Mouse (Mus musculus) testis, adult 2 months (tissue): ENCODE measurements at regions not wholly inside any gene's neighbourhood (a gene's known extent, or its start where the extent isn't known, plus 50 kb on each side); places are given as distances from the start of the nearest gene placed in this dataset.

Experiments
- H3K27ac ChIP-seq: fragments of 200-500 bp; 2 replicates; pipeline ENCODE4 v1.5.1; 2012; ENCODE audit warnings: low read depth, low read length; ENCODE audit not compliant: control insufficient read depth, insufficient read depth
- H3K27me3 ChIP-seq: fragments of 200-500 bp; 2 replicates; pipeline ENCODE4 v1.6.1; 2012; ENCODE audit warnings: mild to moderate bottlenecking, low read length, moderate library complexity; ENCODE audit not compliant: control insufficient read depth, insufficient read depth
- H3K36me3 ChIP-seq: fragments of 200-500 bp; 2 replicates; pipeline ENCODE4 v1.6.1; 2012; ENCODE audit warnings: mild to moderate bottlenecking, low read length; ENCODE audit not compliant: control insufficient read depth, insufficient read depth
- H3K4me1 ChIP-seq: fragments of 200-500 bp; 2 replicates; pipeline ENCODE4 v1.6.1; 2012; ENCODE audit warnings: low read length; ENCODE audit not compliant: control insufficient read depth, insufficient read depth
- H3K4me3 ChIP-seq: fragments of 200-500 bp; 2 replicates; pipeline ENCODE4 v1.5.1; 2012; ENCODE audit warnings: low read depth, mild to moderate bottlenecking, low read length, moderate library complexity, mixed read lengths; ENCODE audit not compliant: control insufficient read depth
- CTCF ChIP-seq: fragments of 200-500 bp; IDR thresholded peaks from 2 replicates; pipeline ENCODE4 v1.5.1; 2012; ENCODE audit warnings: low read depth, mild to moderate bottlenecking, inconsistent platforms, low read length, moderate library complexity; ENCODE audit not compliant: control insufficient read depth, insufficient read depth, insufficient replicate concordance
- POLR2A ChIP-seq: fragments of 200-500 bp; IDR thresholded peaks from 2 replicates; pipeline ENCODE4 v1.6.1; 2012; ENCODE audit warnings: low read depth, mild to moderate bottlenecking, inconsistent platforms, low read length, moderate library complexity; ENCODE audit not compliant: control insufficient read depth

- TF ChIP-seq CTCF (no peak), POLR2A (no peak)
- Histone ChIP-seq H3K4me3 (no peak overlapping the region), H3K27me3 (no peaks in the 10 kb centered on the region), H3K36me3 (no peaks in the 10 kb centered on the region), H3K4me1 (no peaks in the 10 kb centered on the region), H3K27ac (no peak overlapping the region)
Observed at GRCm38 (mm10) chr3:80256383-80256782, 372.1 kb downstream of the Fam198b start.

- Histone ChIP-seq H3K4me1 (no peaks in the 10 kb centered on the region), H3K4me3 (no peak overlapping the region), H3K27me3 (no peaks in the 10 kb centered on the region), H3K27ac (no peak overlapping the region), H3K36me3 (no peaks in the 10 kb centered on the region)
- TF ChIP-seq CTCF = no peak
- TF ChIP-seq POLR2A = no peak
Observed at GRCm38 (mm10) chr3:80263095-80263494, 378.8 kb downstream of the Fam198b start.

GRCm38 (mm10) chr3:80284656-80285055 is 400.3 kb downstream of the Fam198b start:
- H3K36me3 ChIP-seq = no peaks in the 10 kb centered on the region
- no peaks in the 10 kb centered on the region for H3K4me1 ChIP-seq
- TF ChIP-seq POLR2A (no peak), CTCF (no peak)
- no peak overlapping the region for H3K4me3 ChIP-seq
- H3K27ac ChIP-seq = no peak overlapping the region
- H3K27me3 ChIP-seq = no peaks in the 10 kb centered on the region

- Histone ChIP-seq H3K27me3 (no peaks in the 10 kb centered on the region), H3K36me3 (no peaks in the 10 kb centered on the region), H3K4me1 (no peaks in the 10 kb centered on the region), H3K4me3 (no peak overlapping the region), H3K27ac (no peak overlapping the region)
- no peak for TF ChIP-seq POLR2A
- TF ChIP-seq CTCF = no peak
Observed at GRCm38 (mm10) chr3:80285246-80285645, 400.9 kb downstream of the Fam198b start.

DNA sequence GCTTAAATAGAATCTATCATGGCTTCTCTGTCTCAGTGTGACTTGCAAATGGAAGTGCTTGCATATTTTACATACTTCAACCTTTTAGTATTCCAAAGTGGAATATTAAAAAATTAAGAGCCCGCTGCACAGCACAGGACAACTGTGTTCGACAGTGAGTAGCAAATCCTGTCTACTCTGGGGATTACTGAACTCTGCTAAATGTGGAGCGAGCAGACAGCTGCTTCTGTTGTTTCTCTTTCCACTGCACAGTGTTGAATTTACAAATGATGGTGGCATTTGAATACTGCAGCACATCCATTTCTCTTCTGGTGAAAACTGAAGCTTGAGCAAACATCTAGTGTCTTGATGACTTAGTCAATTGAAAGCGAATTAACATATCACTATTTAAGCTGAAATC is 409.2 kb downstream of the Fam198b start:
- Histone ChIP-seq H3K36me3 (no peaks in the 10 kb centered on the region), H3K4me3 (no peak overlapping the region), H3K27me3 (no peaks in the 10 kb centered on the region), H3K4me1 (no peaks in the 10 kb centered on the region), H3K27ac (no peak overlapping the region)
- TF ChIP-seq POLR2A (no peak), CTCF (no peak)

- Histone ChIP-seq H3K4me1 (0 out of 2 replicates have a peak, but pooled peaks cover 2% of the 10 kb centered on the region), H3K4me3 (no peak overlapping the region), H3K36me3 (no peaks in the 10 kb centered on the region), H3K27me3 (no peaks in the 10 kb centered on the region), H3K27ac (no peak overlapping the region)
- TF ChIP-seq CTCF (no peak), POLR2A (no peak)
Observed at GRCm38 (mm10) chr3:80307632-80308031, 423.3 kb downstream of the Fam198b start.

DNA sequence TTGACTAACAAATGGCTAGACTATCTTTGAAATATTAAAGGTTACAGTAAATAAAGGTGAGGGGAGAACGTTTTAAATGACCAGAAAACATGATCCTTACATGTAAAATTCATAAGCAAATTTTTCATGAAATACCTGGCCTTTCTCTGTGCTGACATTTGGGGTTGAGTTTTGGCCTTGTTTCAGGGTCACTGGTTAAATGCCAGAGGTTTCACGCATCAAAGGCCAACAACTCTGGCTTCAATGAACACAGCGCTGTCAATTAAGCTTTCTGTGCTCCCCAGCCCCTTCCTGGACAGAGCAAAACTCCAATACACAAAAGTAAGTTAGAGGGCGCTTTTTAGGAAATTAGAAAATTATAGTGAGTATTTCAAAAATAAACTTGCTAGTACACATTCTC is 425.6 kb downstream of the Fam198b start:
- Histone ChIP-seq H3K27ac (no peak overlapping the region), H3K27me3 (no peaks in the 10 kb centered on the region), H3K36me3 (no peaks in the 10 kb centered on the region), H3K4me1 (no peaks in the 10 kb centered on the region), H3K4me3 (no peak overlapping the region)
- TF ChIP-seq CTCF (no peak), POLR2A (no peak)

GRCm38 (mm10) chr3:80311689-80312088 is 427.4 kb downstream of the Fam198b start:
- no peaks in the 10 kb centered on the region for H3K36me3 ChIP-seq
- H3K4me1 ChIP-seq = no peaks in the 10 kb centered on the region
- H3K27me3 ChIP-seq = no peaks in the 10 kb centered on the region
- no peak for TF ChIP-seq POLR2A
- no peak for TF ChIP-seq CTCF
- H3K4me3 ChIP-seq = no peak overlapping the region
- H3K27ac ChIP-seq = no peak overlapping the region
